Mouse (Mus musculus): ENCODE results near the gene Rpl3.

Rpl3 gene

GRCm38 (mm10) chr15:80114414-80114813, 22.7 kb upstream of the Rpl3 start:
- no peak for DNase-seq

- DNase-seq: no peak
Observed at GRCm38 (mm10) chr15:80112499-80112898, 20.8 kb upstream of the Rpl3 start.

GRCm38 (mm10) chr15:80111436-80111835, 19.8 kb upstream of the Rpl3 start:
- DNase-seq: no peak

GRCm38 (mm10) chr15:80107575-80107974, 15.9 kb upstream of the Rpl3 start:
- no peak for DNase-seq

- DNase-seq: no peak
Observed at GRCm38 (mm10) chr15:80107143-80107542, 15.5 kb upstream of the Rpl3 start.

GRCm38 (mm10) chr15:80105490-80106410, 14.1 kb upstream of the Rpl3 start:
- DNase-seq: no peak

- no peak for DNase-seq
Observed at GRCm38 (mm10) chr15:80102495-80102894, 10.8 kb upstream of the Rpl3 start.

GRCm38 (mm10) chr15:80101503-80101902, 9.8 kb upstream of the Rpl3 start:
- no peak for DNase-seq

- DNase-seq: no peak
Observed at GRCm38 (mm10) chr15:80100871-80101270, 9.2 kb upstream of the Rpl3 start.

- no peak for DNase-seq
Observed at GRCm38 (mm10) chr15:80100196-80100595, 8.5 kb upstream of the Rpl3 start.

- DNase-seq: no peak
Observed at GRCm38 (mm10) chr15:80099477-80099876, 7.8 kb upstream of the Rpl3 start.

- DNase-seq: no peak
Observed at GRCm38 (mm10) chr15:80098809-80099208, 7.1 kb upstream of the Rpl3 start.

GRCm38 (mm10) chr15:80097999-80098461, 6.4 kb upstream of the Rpl3 start:
- no peak for DNase-seq

- no peak for DNase-seq
Observed at GRCm38 (mm10) chr15:80096946-80097881, 5.5 kb upstream of the Rpl3 start.

GRCm38 (mm10) chr15:80096406-80096805, 4.7 kb upstream of the Rpl3 start:
- DNase-seq: no peak

GRCm38 (mm10) chr15:80095596-80095995, 3.9 kb upstream of the Rpl3 start:
- DNase-seq: no peak

- no peak for DNase-seq
Observed at GRCm38 (mm10) chr15:80094201-80094600, 2.5 kb upstream of the Rpl3 start.

GRCm38 (mm10) chr15:80092599-80092998, 931 bp upstream of the Rpl3 start:
- DNase-seq: no peak

GRCm38 (mm10) chr15:80092041-80092441, 373 bp upstream of the Rpl3 start:
- no peak for DNase-seq

- DNase-seq: no peak
Observed at GRCm38 (mm10) chr15:80090741-80091120, 937 bp downstream of the Rpl3 start.

GRCm38 (mm10) chr15:80090155-80090554, 1.5 kb downstream of the Rpl3 start:
- no peak for DNase-seq

- DNase-seq: peak; percentile 91 to 97
Observed at GRCm38 (mm10) chr15:80088637-80089036, 3.0 kb downstream of the Rpl3 start.

GRCm38 (mm10) chr15:80087406-80088012, 4.2 kb downstream of the Rpl3 start:
- DNase-seq: no peak
